14 mouse cellular contexts compared by ENCODE assay signal in genomic region chr6:94226262-94226661, GRCm38 (mm10). TPM values are rescaled to one million over a fixed set of nuclear protein-coding genes. Genes with fewer than 3 reads are reported as not detected.
A peak's percentile ranks its signal among the peaks of the same experiment; 100 is the strongest.
DNase-seq lines count a peak whose midpoint lies in the region; ATAC-seq lines count a peak whose summit lies in the region.
"Had no signal": no experiment of that assay in that cellular context is flagged by ENCODE, and none has a peak within 500 bp of the region (broad histone marks: within the 10 kb centered on the region; RNA-seq: fewer than 3 reads in every experiment).

No protein-coding gene starts in this region.

- DNase-seq in adrenal gland, postnatal 14 days = peak; percentile 35
- DNase-seq in adrenal gland, postnatal 4 days (ENCODE audit: low spot score in 2 of 2) = no peak
- DNase-seq in kidney, adult 11 months = no peak
- peak; percentile 43 for DNase-seq in NIH3T3 (ENCODE audit: low read depth)
- peak; percentile 39 to 78 for DNase-seq in left cerebral cortex, postnatal 14 days (ENCODE audit: low spot score in 2 of 2)
- DNase-seq in thymus, postnatal 14 days = no peak
- DNase-seq in kidney, postnatal 36 days = no peak
- DNase-seq: kidney, adult 9 months; lung, adult 2 months; thymus, adult 2 months had no signal

- no peak overlapping the region for H3K4me3 ChIP-seq in kidney, embryonic 16.5 days (ENCODE audit: low read length)
- H3K4me3 ChIP-seq: embryonic facial prominence, embryonic 15.5 days; hindbrain, embryonic 10.5 days had no signal

- 60% methylated on average over 6 of the region's 6 CpGs for WGBS in kidney, embryonic 16.5 days

- no peaks in the 10 kb centered on the region for H3K9me3 ChIP-seq in kidney, embryonic 16.5 days (ENCODE audit: low read length)
- H3K9me3 ChIP-seq: embryonic facial prominence, embryonic 15.5 days; hindbrain, embryonic 10.5 days had no signal

- 0 out of 2 replicates have a peak overlapping the region, but pooled peaks have one; percentile 12 for H3K4me2 ChIP-seq in kidney, embryonic 16.5 days (replicated peaks; ENCODE audit: low read depth, low read length)
- H3K4me2 ChIP-seq: embryonic facial prominence, embryonic 15.5 days had no signal

- intact Hi-C loops in left cerebral cortex, postnatal 14 days (cut with DNase I) = no loop called here

- ATAC-seq in kidney, embryonic 16.5 days (ENCODE audit: low FRiP score, low TSS enrichment) = no peak
- ATAC-seq: Patski had no signal

- no peaks in the 10 kb centered on the region for H3K27me3 ChIP-seq in kidney, embryonic 16.5 days (ENCODE audit: insufficient read depth, low read length)
- H3K27me3 ChIP-seq: embryonic facial prominence, embryonic 15.5 days; Patski had no signal

- no peak overlapping the region for H3K27ac ChIP-seq in kidney, embryonic 16.5 days (ENCODE audit: low read length)
- H3K27ac ChIP-seq: embryonic facial prominence, embryonic 15.5 days; hindbrain, embryonic 10.5 days had no signal

- H3K9ac ChIP-seq in kidney, embryonic 16.5 days (replicated peaks; ENCODE audit: low read length) = no peak overlapping the region
- H3K9ac ChIP-seq: embryonic facial prominence, embryonic 15.5 days had no signal

- peaks cover 35% of the 10 kb centered on the region for H3K4me1 ChIP-seq in kidney, embryonic 16.5 days (ENCODE audit: insufficient read depth, low read length)

- H3K36me3 ChIP-seq in kidney, embryonic 16.5 days (ENCODE audit: insufficient read depth, low read length) = no peaks in the 10 kb centered on the region
- H3K36me3 ChIP-seq: embryonic facial prominence, embryonic 15.5 days; hindbrain, embryonic 10.5 days had no signal

RNA-seq across cellular contexts. Expression of gene Magi1, which starts 57.5 kb away (rescaled TPM):
- 17.5 and 24.3 TPM in 2 replicates for total RNA-seq in adrenal gland, postnatal 14 days (2021)
- total RNA-seq in adrenal gland, postnatal 4 days (2021) = 10 to 100 TPM; 27.2 to 29.0 TPM
- 7.0 and 9.8 TPM in 2 replicates for polyA plus RNA-seq in kidney, embryonic 16.5 days (2015; fragmentation: Nextera tagmentation; extraction: Ambion mirVana)
- total RNA-seq in left cerebral cortex, postnatal 14 days (2021) = 10 to 100 TPM; 80.0 to 80.2 TPM

Comparison
In these comparisons a context has a peak if more than half of its experiments do, and no peak if none do; other contexts are left out.
1. DNase-seq: peak in adrenal gland, postnatal 14 days (single experiment), NIH3T3 (single experiment) and left cerebral cortex, postnatal 14 days (2 of 2); none in adrenal gland, postnatal 4 days (0 of 2), kidney, adult 11 months (single experiment), thymus, postnatal 14 days (single experiment) and kidney, postnatal 36 days (0 of 2).